Mouse (Mus musculus): ENCODE results near the gene Prl2a1. TPM values are rescaled to one million over a fixed set of nuclear protein-coding genes. Genes with fewer than 3 reads are reported as not detected.
"Not testable (repeated sequence)": the region's sequence is repeated elsewhere in the genome, so short reads cannot be mapped to it uniquely, and the experiment has no call there.

Gene Prl2a1
- not detected in 2 replicates for polyA plus RNA-seq (2015; fragmentation: Nextera tagmentation; extraction: Ambion mirVana)

DNA sequence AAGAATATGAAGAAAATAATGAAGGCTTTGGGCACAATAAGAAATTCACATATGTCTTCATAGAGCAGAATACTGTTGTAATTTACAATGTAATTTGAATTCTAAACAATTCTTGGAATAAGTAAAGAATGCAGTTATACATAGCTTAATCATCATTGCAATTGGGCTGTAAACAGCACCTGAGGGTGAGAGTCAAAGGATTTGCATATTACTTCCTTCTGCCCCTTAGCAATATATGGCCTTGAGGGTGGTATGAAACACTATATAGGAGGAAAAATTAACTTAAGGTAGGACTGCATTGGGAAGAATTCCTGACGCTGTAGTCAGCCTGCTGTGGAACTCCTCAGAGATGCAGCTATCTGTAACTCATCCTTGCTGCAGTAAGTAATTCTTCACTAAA, at the start of gene Prl2a1:
Gene Prl2a1 (plus strand): TSS at position 301 of the 400 bp plus-strand sequence.
- no peak within 1 kb of the TSS for H3K4me2 ChIP-seq (ENCODE audit: low read length)
- H3K9me3 ChIP-seq (ENCODE audit: control insufficient read depth, low read length) = no peaks in the 10 kb centered on the region
- H3K27ac ChIP-seq (ENCODE audit: low read depth, low read length) = no peak within 1 kb of the TSS
- H3K4me3 ChIP-seq (ENCODE audit: low read length) = no peak within 1 kb of the TSS
- H3K36me3 ChIP-seq (ENCODE audit: control insufficient read depth, insufficient read depth, low read length) = no peaks in the 10 kb centered on the region
- no peak within 1 kb of the TSS for H3K9ac ChIP-seq (ENCODE audit: low read depth, low read length)
- no peaks in the 10 kb centered on the region for H3K27me3 ChIP-seq (replicated peaks; ENCODE audit: control insufficient read depth, insufficient read depth, low read length)
- no peaks in the 10 kb centered on the region for H3K4me1 ChIP-seq (ENCODE audit: control insufficient read depth, insufficient read depth, low read depth, low read length)
- ATAC-seq = no peak
- 81% methylated on average over 1 of the region's 1 CpGs for WGBS

DNA sequence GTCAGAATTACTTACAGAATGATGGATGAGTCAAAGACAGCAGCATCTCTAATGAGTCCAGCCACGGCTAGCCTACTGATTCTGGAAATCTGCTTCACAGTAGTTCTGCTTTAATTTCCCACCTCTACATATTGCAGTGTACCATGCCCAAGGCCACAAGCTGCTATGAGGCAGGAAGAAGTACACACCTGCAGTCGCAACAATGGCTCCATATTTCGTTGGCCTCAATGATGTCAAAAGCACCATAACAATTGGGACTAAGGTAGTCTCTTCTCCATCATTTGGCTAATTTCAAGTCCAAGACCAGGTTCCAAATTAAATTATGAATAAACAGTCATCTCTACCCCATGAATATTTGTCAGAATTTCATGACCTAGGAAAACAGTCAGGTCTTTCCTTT, 20.8 kb upstream of the Prl2a1 start, which contains the start of gene Prl7c1:
Gene Prl7c1 (minus strand): TSS at position 101 of the 400 bp plus-strand sequence.
- H3K4me3 ChIP-seq (ENCODE audit: low read length); H3K36me3 ChIP-seq (ENCODE audit: control insufficient read depth, insufficient read depth, low read length); ATAC-seq; H3K4me1 ChIP-seq (ENCODE audit: control insufficient read depth, insufficient read depth, low read depth, low read length); H3K27me3 ChIP-seq (replicated peaks; ENCODE audit: control insufficient read depth, insufficient read depth, low read length); H3K9ac ChIP-seq (ENCODE audit: low read depth, low read length); H3K27ac ChIP-seq (ENCODE audit: low read depth, low read length); H3K9me3 ChIP-seq (ENCODE audit: control insufficient read depth, low read length); H3K4me2 ChIP-seq (ENCODE audit: low read length): not testable (repeated sequence)
- 96% methylated on average over 2 of the region's 3 CpGs for WGBS

DNA sequence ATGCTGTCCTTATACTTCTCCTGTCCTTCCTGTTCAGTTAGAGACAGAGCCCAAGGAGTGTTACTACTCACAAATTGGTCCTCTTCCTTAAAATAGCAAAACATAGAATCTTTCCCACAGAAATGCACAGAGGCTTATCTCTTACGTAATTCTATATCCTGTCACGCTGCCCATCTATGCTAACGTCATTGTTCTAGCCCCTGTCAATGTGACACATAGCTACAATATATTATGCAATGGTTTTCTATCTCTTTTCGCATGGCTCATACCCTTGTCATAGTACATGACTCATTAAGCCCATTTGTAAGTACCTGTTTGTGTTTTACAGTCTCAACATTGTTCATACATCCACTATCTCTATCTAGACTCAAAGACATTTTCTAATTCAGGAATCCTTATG, 2.2 kb upstream of the Prl2a1 start:
- H3K4me1 ChIP-seq (ENCODE audit: control insufficient read depth, insufficient read depth, low read depth, low read length) = no peaks in the 10 kb centered on the region
- ATAC-seq = no peak
- no peak overlapping the region for H3K4me3 ChIP-seq (ENCODE audit: low read length)
- H3K9ac ChIP-seq (ENCODE audit: low read depth, low read length) = no peak overlapping the region
- no peak overlapping the region for H3K27ac ChIP-seq (ENCODE audit: low read depth, low read length)
- no peaks in the 10 kb centered on the region for H3K9me3 ChIP-seq (ENCODE audit: control insufficient read depth, low read length)
- no peaks in the 10 kb centered on the region for H3K27me3 ChIP-seq (replicated peaks; ENCODE audit: control insufficient read depth, insufficient read depth, low read length)
- H3K36me3 ChIP-seq (ENCODE audit: control insufficient read depth, insufficient read depth, low read length) = no peaks in the 10 kb centered on the region
- H3K4me2 ChIP-seq (ENCODE audit: low read length) = no peak overlapping the region
- WGBS = 86% methylated on average over 4 of the region's 4 CpGs

DNA sequence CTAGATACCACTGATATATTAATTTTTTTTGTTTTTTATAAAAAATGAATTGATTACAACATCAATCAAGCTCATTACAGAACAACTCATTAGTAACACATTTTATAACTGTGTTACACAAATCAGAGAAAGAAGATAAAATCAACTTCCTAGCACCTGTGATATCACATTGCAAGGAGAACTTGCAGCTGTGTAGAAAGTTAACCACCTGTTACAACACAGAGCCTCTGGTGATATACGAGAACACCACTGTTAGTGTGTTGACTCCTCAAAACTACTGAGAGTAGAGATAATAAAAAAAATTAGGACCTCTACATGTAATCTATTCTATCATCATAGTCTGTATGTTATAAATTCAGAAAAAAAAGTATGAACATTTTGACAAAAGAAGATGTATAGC, 1.3 kb downstream of the Prl2a1 start:
- ATAC-seq = no peak
- Histone ChIP-seq H3K27me3 (replicated peaks; ENCODE audit: control insufficient read depth, insufficient read depth, low read length) (no peaks in the 10 kb centered on the region), H3K36me3 (ENCODE audit: control insufficient read depth, insufficient read depth, low read length) (no peaks in the 10 kb centered on the region), H3K4me3 (ENCODE audit: low read length) (no peak overlapping the region), H3K27ac (ENCODE audit: low read depth, low read length) (no peak overlapping the region), H3K4me1 (ENCODE audit: control insufficient read depth, insufficient read depth, low read depth, low read length) (no peaks in the 10 kb centered on the region), H3K4me2 (ENCODE audit: low read length) (no peak overlapping the region), H3K9me3 (ENCODE audit: control insufficient read depth, low read length) (no peaks in the 10 kb centered on the region), H3K9ac (ENCODE audit: low read depth, low read length) (no peak overlapping the region)
- WGBS = 79% methylated on average over 1 of the region's 1 CpGs

DNA sequence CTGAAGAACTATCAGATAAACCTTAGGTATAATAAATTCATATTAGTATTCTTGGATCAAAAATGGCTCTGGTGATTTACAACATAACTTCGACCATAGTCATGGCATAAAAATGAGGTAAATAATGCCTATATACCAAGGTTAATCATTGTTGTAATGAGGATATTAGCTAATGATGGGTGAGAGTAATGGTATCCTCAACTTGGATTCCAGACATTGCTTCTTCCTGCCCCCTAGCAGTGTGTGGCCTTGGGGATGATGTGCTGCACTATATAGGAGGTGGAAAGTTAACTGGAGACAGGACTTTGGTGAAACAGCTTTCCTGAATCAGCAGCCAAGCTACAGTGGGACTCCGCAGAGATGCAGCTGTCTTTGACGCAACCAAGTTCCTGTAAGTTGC, 47.6 kb downstream of the Prl2a1 start, which contains the start of gene Prl2c1:
Gene Prl2c1 (plus strand): TSS at position 301 of the 400 bp plus-strand sequence.
- H3K9me3 ChIP-seq (ENCODE audit: control insufficient read depth, low read length) = no peaks in the 10 kb centered on the region
- WGBS = 98% methylated on average over 3 of the region's 3 CpGs
- no peak within 1 kb of the TSS for H3K4me3 ChIP-seq (ENCODE audit: low read length)
- no peaks in the 10 kb centered on the region for H3K36me3 ChIP-seq (ENCODE audit: control insufficient read depth, insufficient read depth, low read length)
- H3K27me3 ChIP-seq (replicated peaks; ENCODE audit: control insufficient read depth, insufficient read depth, low read length) = no peaks in the 10 kb centered on the region
- no peak for ATAC-seq
- no peak within 1 kb of the TSS for H3K9ac ChIP-seq (ENCODE audit: low read depth, low read length)
- no peak within 1 kb of the TSS for H3K4me2 ChIP-seq (ENCODE audit: low read length)
- H3K4me1 ChIP-seq (ENCODE audit: control insufficient read depth, insufficient read depth, low read depth, low read length) = no peaks in the 10 kb centered on the region
- H3K27ac ChIP-seq (ENCODE audit: low read depth, low read length) = no peak within 1 kb of the TSS

Other genes with a start within 250 kb of the Prl2a1 start
- not detected in 2 replicates for gene Prl8a9, start 237.0 kb upstream of the Prl2a1 start, polyA plus RNA-seq (2015; fragmentation: Nextera tagmentation; extraction: Ambion mirVana)
- gene Prl8a1, start 219.5 kb upstream of the Prl2a1 start, polyA plus RNA-seq (2015; fragmentation: Nextera tagmentation; extraction: Ambion mirVana) = not detected in 2 replicates
- gene Prl7b1, start 191.1 kb upstream of the Prl2a1 start, polyA plus RNA-seq (2015; fragmentation: Nextera tagmentation; extraction: Ambion mirVana) = not detected in 2 replicates
- not detected in 2 replicates for gene Prl7a1, start 159.2 kb upstream of the Prl2a1 start, polyA plus RNA-seq (2015; fragmentation: Nextera tagmentation; extraction: Ambion mirVana)
- not detected in 2 replicates for gene Prl7a2, start 133.6 kb upstream of the Prl2a1 start, polyA plus RNA-seq (2015; fragmentation: Nextera tagmentation; extraction: Ambion mirVana)
- gene Prl7d1, start 84.9 kb upstream of the Prl2a1 start, polyA plus RNA-seq (2015; fragmentation: Nextera tagmentation; extraction: Ambion mirVana) = not detected in 2 replicates
- gene Prl7c1, start 20.9 kb upstream of the Prl2a1 start, polyA plus RNA-seq (2015; fragmentation: Nextera tagmentation; extraction: Ambion mirVana) = not detected in 2 replicates
- gene Prl2c1, start 47.7 kb downstream of the Prl2a1 start, polyA plus RNA-seq (2015; fragmentation: Nextera tagmentation; extraction: Ambion mirVana) = not detected in 2 replicates
- not detected in 2 replicates for gene Prl4a1, start 214.6 kb downstream of the Prl2a1 start, polyA plus RNA-seq (2015; fragmentation: Nextera tagmentation; extraction: Ambion mirVana)

Measured in hindbrain, embryonic 16.5 days (tissue).